Mouse (Mus musculus): ENCODE results near the gene Cmtm8. TPM values are rescaled to one million over a fixed set of nuclear protein-coding genes. Genes with fewer than 3 reads are reported as not detected.
A peak's percentile ranks its signal among the peaks of the same experiment; 100 is the strongest.

The Cmtm8 gene
- polyA plus RNA-seq, 1 experiment from 2014 or later: 6.1 TPM

DNA sequence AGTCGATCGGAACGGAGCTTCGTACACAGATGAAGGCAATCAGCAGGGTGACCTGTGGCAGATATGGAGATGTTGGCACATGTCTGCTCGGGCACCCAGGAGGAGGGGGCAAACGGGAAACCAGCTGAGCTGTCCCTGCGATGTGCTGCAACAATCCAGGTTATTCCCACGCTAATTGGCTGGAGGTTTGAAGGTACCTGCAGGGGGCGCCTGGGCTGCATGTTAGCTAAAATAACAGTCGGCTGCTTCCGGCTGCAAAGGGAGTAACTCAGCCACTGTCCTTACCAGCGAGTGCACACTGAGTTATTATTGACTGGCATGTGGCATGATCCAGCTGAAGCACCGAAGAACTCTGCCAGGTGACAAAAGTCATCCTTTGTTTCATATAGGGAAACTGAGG lies 80.6 kb downstream of the Cmtm8 start:
- no peaks in the 10 kb centered on the region for H3K4me1 ChIP-seq (ENCODE audit: control insufficient read depth, insufficient read depth, low read length)
- no peak overlapping the region for H3K9ac ChIP-seq (replicated peaks; ENCODE audit: low read length)
- peak; percentile 72 for DNase-seq
- 67% methylated on average over 13 of the region's 13 CpGs for WGBS
- 0 out of 2 replicates have a peak, but pooled peaks cover 3% of the 10 kb centered on the region for H3K36me3 ChIP-seq (ENCODE audit: control insufficient read depth, insufficient read depth, low read length)
- H3K4me3 ChIP-seq (replicated peaks; ENCODE audit: low read depth, low read length): no peak overlapping the region
- no peaks in the 10 kb centered on the region for H3K27me3 ChIP-seq (ENCODE audit: control insufficient read depth, insufficient read depth, low read length)
- no peaks in the 10 kb centered on the region for H3K9me3 ChIP-seq (ENCODE audit: control insufficient read depth, low read length)
- H3K27ac ChIP-seq (replicated peaks; ENCODE audit: low read depth, low read length): no peak overlapping the region
- H3K4me2 ChIP-seq (ENCODE audit: low read length): no peak overlapping the region
- no peak for ATAC-seq (ENCODE audit: low FRiP score, low TSS enrichment)

- Histone ChIP-seq H3K27ac (replicated peaks; ENCODE audit: low read depth, low read length) (no peak overlapping the region), H3K4me2 (ENCODE audit: low read length) (no peak overlapping the region), H3K4me1 (ENCODE audit: control insufficient read depth, insufficient read depth, low read length) (no peaks in the 10 kb centered on the region), H3K27me3 (ENCODE audit: control insufficient read depth, insufficient read depth, low read length) (no peaks in the 10 kb centered on the region), H3K9ac (replicated peaks; ENCODE audit: low read length) (no peak overlapping the region), H3K36me3 (ENCODE audit: control insufficient read depth, insufficient read depth, low read length) (0 out of 2 replicates have a peak, but pooled peaks cover 3% of the 10 kb centered on the region), H3K9me3 (ENCODE audit: control insufficient read depth, low read length) (no peaks in the 10 kb centered on the region), H3K4me3 (replicated peaks; ENCODE audit: low read depth, low read length) (no peak overlapping the region)
- ATAC-seq (ENCODE audit: low FRiP score, low TSS enrichment): no peak
- 81% methylated on average over 11 of the region's 11 CpGs for WGBS
- DNase-seq: no peak
Measured at GRCm38 (mm10) chr9:114761848-114762247, 82.1 kb downstream of the Cmtm8 start.

- H3K36me3 ChIP-seq (ENCODE audit: control insufficient read depth, insufficient read depth, low read length): 0 out of 2 replicates have a peak, but pooled peaks cover 3% of the 10 kb centered on the region
- no peaks in the 10 kb centered on the region for H3K27me3 ChIP-seq (ENCODE audit: control insufficient read depth, insufficient read depth, low read length)
- 86% methylated on average over 5 of the region's 5 CpGs for WGBS
- H3K9me3 ChIP-seq (ENCODE audit: control insufficient read depth, low read length): no peaks in the 10 kb centered on the region
- no peak overlapping the region for H3K4me3 ChIP-seq (replicated peaks; ENCODE audit: low read depth, low read length)
- no peak overlapping the region for H3K4me2 ChIP-seq (ENCODE audit: low read length)
- no peak overlapping the region for H3K27ac ChIP-seq (replicated peaks; ENCODE audit: low read depth, low read length)
- H3K9ac ChIP-seq (replicated peaks; ENCODE audit: low read length): no peak overlapping the region
- no peaks in the 10 kb centered on the region for H3K4me1 ChIP-seq (ENCODE audit: control insufficient read depth, insufficient read depth, low read length)
- ATAC-seq (ENCODE audit: low FRiP score, low TSS enrichment) (no peak), DNase-seq (no peak)
Measured at GRCm38 (mm10) chr9:114760353-114760752, 83.6 kb downstream of the Cmtm8 start.

DNA sequence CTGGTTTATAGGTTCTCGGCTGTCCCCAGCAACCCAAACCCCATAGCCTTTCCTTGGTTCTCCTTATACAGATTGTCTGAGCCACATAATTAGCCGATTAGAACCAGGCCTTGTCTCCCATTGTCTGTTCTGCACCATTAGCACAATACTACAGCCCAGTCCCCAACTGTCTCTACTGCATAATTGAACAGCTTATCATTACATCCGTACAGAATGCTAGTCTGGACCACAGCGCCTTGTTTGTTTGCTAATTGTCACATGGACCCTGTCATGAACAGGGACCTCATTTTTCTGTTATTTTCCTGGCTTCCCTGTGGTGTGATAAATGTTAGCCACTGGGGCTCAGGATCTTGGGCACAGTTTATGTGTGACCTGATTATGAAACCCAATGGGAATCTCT lies 84.1 kb downstream of the Cmtm8 start:
- Histone ChIP-seq H3K4me2 (ENCODE audit: low read length) (no peak overlapping the region), H3K9me3 (ENCODE audit: control insufficient read depth, low read length) (no peaks in the 10 kb centered on the region), H3K4me1 (ENCODE audit: control insufficient read depth, insufficient read depth, low read length) (no peaks in the 10 kb centered on the region), H3K36me3 (ENCODE audit: control insufficient read depth, insufficient read depth, low read length) (0 out of 2 replicates have a peak, but pooled peaks cover 3% of the 10 kb centered on the region), H3K4me3 (replicated peaks; ENCODE audit: low read depth, low read length) (no peak overlapping the region), H3K9ac (replicated peaks; ENCODE audit: low read length) (no peak overlapping the region), H3K27me3 (ENCODE audit: control insufficient read depth, insufficient read depth, low read length) (no peaks in the 10 kb centered on the region), H3K27ac (replicated peaks; ENCODE audit: low read depth, low read length) (0 out of 2 replicates have a peak overlapping the region, but pooled peaks have one; percentile 1)
- 75% methylated on average over 4 of the region's 4 CpGs for WGBS
- DNase-seq (no peak), ATAC-seq (ENCODE audit: low FRiP score, low TSS enrichment) (no peak)

- H3K27ac ChIP-seq (replicated peaks; ENCODE audit: low read depth, low read length): no peak overlapping the region
- ATAC-seq (ENCODE audit: low FRiP score, low TSS enrichment): no peak
- no peak for DNase-seq
Measured at GRCm38 (mm10) chr9:114758801-114759200, 85.2 kb downstream of the Cmtm8 start.

GRCm38 (mm10) chr9:114758272-114758671 lies 85.7 kb downstream of the Cmtm8 start:
- Histone ChIP-seq H3K9ac (replicated peaks; ENCODE audit: low read length) (no peak overlapping the region), H3K36me3 (ENCODE audit: control insufficient read depth, insufficient read depth, low read length) (0 out of 2 replicates have a peak, but pooled peaks cover 3% of the 10 kb centered on the region), H3K4me1 (ENCODE audit: control insufficient read depth, insufficient read depth, low read length) (no peaks in the 10 kb centered on the region), H3K9me3 (ENCODE audit: control insufficient read depth, low read length) (no peaks in the 10 kb centered on the region), H3K4me2 (ENCODE audit: low read length) (no peak overlapping the region), H3K27ac (replicated peaks; ENCODE audit: low read depth, low read length) (no peak overlapping the region), H3K27me3 (ENCODE audit: control insufficient read depth, insufficient read depth, low read length) (no peaks in the 10 kb centered on the region), H3K4me3 (replicated peaks; ENCODE audit: low read depth, low read length) (no peak overlapping the region)
- WGBS: 84% methylated on average over 7 of the region's 7 CpGs
- ATAC-seq (ENCODE audit: low FRiP score, low TSS enrichment) (no peak), DNase-seq (no peak)

More at GRCm38 (mm10) chr9:114758801-114759200, 85.2 kb downstream of the Cmtm8 start:
- Histone ChIP-seq H3K4me2 (ENCODE audit: low read length) (no peak overlapping the region), H3K27me3 (ENCODE audit: control insufficient read depth, insufficient read depth, low read length) (no peaks in the 10 kb centered on the region), H3K9me3 (ENCODE audit: control insufficient read depth, low read length) (no peaks in the 10 kb centered on the region), H3K4me3 (replicated peaks; ENCODE audit: low read depth, low read length) (no peak overlapping the region), H3K36me3 (ENCODE audit: control insufficient read depth, insufficient read depth, low read length) (0 out of 2 replicates have a peak, but pooled peaks cover 3% of the 10 kb centered on the region), H3K9ac (replicated peaks; ENCODE audit: low read length) (no peak overlapping the region), H3K4me1 (ENCODE audit: control insufficient read depth, insufficient read depth, low read length) (no peaks in the 10 kb centered on the region)
- 89% methylated on average over 5 of the region's 5 CpGs for WGBS

- Histone ChIP-seq H3K4me3 (replicated peaks; ENCODE audit: low read depth, low read length) (peak overlapping the region; percentile 35), H3K36me3 (ENCODE audit: control insufficient read depth, insufficient read depth, low read length) (0 out of 2 replicates have a peak, but pooled peaks cover 9% of the 10 kb centered on the region), H3K4me1 (ENCODE audit: control insufficient read depth, insufficient read depth, low read length) (no peaks in the 10 kb centered on the region), H3K9ac (replicated peaks; ENCODE audit: low read length) (peak overlapping the region; percentile 28; the same call in 1 of the 2 replicates), H3K27ac (replicated peaks; ENCODE audit: low read depth, low read length) (peak overlapping the region; percentile 50), H3K4me2 (ENCODE audit: low read length) (peak overlapping the region; percentile 62), H3K9me3 (ENCODE audit: control insufficient read depth, low read length) (no peaks in the 10 kb centered on the region), H3K27me3 (ENCODE audit: control insufficient read depth, insufficient read depth, low read length) (no peaks in the 10 kb centered on the region)
- WGBS: 4% methylated on average over 36 of the region's 36 CpGs
- peak; percentile 90 for ATAC-seq (ENCODE audit: low FRiP score, low TSS enrichment)
- peak; percentile 90 for DNase-seq
Measured at GRCm38 (mm10) chr9:114752863-114753484, 91.0 kb downstream of the Cmtm8 start.

DNA sequence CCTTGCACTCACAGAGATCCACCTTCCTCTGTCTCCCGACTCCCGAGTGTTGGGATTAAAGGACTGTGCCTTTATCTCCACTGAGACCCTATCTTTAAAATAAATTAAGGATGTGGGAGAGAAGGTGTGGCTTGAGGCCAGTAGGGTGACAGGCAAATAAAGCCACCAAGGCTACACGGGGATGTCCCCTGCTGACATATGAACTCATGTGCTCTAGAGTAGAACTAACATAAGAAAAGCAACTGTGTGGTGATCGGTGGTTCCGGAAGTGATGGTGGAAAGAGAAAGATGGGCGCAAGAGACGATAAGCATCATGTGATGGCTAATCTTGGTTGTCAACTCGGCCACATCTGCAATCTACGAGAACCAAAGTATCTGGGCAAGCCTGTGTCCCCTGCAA lies 91.6 kb downstream of the Cmtm8 start:
- no peaks in the 10 kb centered on the region for H3K9me3 ChIP-seq (ENCODE audit: control insufficient read depth, low read length)
- H3K4me1 ChIP-seq (ENCODE audit: control insufficient read depth, insufficient read depth, low read length): no peaks in the 10 kb centered on the region
- H3K27me3 ChIP-seq (ENCODE audit: control insufficient read depth, insufficient read depth, low read length): no peaks in the 10 kb centered on the region
- 77% methylated on average over 9 of the region's 9 CpGs for WGBS
- ATAC-seq (ENCODE audit: low FRiP score, low TSS enrichment) (no peak), DNase-seq (no peak)
- 0 out of 2 replicates have a peak, but pooled peaks cover 11% of the 10 kb centered on the region for H3K36me3 ChIP-seq (ENCODE audit: control insufficient read depth, insufficient read depth, low read length)
- H3K9ac ChIP-seq (replicated peaks; ENCODE audit: low read length): no peak overlapping the region
- peak overlapping the region; percentile 50 for H3K27ac ChIP-seq (replicated peaks; ENCODE audit: low read depth, low read length)
- peak overlapping the region; percentile 62 for H3K4me2 ChIP-seq (ENCODE audit: low read length)
- H3K4me3 ChIP-seq (replicated peaks; ENCODE audit: low read depth, low read length): no peak overlapping the region

GRCm38 (mm10) chr9:114751582-114751981 lies 92.4 kb downstream of the Cmtm8 start:
- Histone ChIP-seq H3K4me3 (replicated peaks; ENCODE audit: low read depth, low read length) (no peak overlapping the region), H3K9me3 (ENCODE audit: control insufficient read depth, low read length) (no peaks in the 10 kb centered on the region), H3K4me2 (ENCODE audit: low read length) (no peak overlapping the region), H3K36me3 (ENCODE audit: control insufficient read depth, insufficient read depth, low read length) (peaks cover 18% of the 10 kb centered on the region; the same call in 1 of the 2 replicates), H3K4me1 (ENCODE audit: control insufficient read depth, insufficient read depth, low read length) (no peaks in the 10 kb centered on the region), H3K27ac (replicated peaks; ENCODE audit: low read depth, low read length) (no peak overlapping the region), H3K27me3 (ENCODE audit: control insufficient read depth, insufficient read depth, low read length) (no peaks in the 10 kb centered on the region), H3K9ac (replicated peaks; ENCODE audit: low read length) (no peak overlapping the region)
- 85% methylated on average over 3 of the region's 3 CpGs for WGBS
- DNase-seq (no peak), ATAC-seq (ENCODE audit: low FRiP score, low TSS enrichment) (no peak)
